Mouse (Mus musculus) heart, adult 2 months (tissue): ENCODE results near the gene Fdxr.

ENCODE experiments used
- CTCF ChIP-seq: fragments of 200-600 bp; IDR thresholded peaks from 2 replicates; pipeline ENCODE4 v1.8.1; 2022; ENCODE audit warnings: antibody characterized with exemption, mild to moderate bottlenecking, moderate library complexity
- EP300 ChIP-seq: fragments of 200-500 bp; IDR thresholded peaks from 2 replicates; pipeline ENCODE4 v1.6.1; 2011; ENCODE audit warnings: low read depth, low read length, control low read depth; ENCODE audit not compliant: insufficient read depth
- POLR2A ChIP-seq: fragments of 200-500 bp; IDR thresholded peaks from 2 replicates; pipeline ENCODE4 v1.6.1; 2011; ENCODE audit warnings: mild to moderate bottlenecking, low read depth, low read length, control low read depth; ENCODE audit not compliant: insufficient read depth

GRCm38 (mm10) chr11:115292631-115293375, 16.0 kb upstream of the Fdxr start:
- TF ChIP-seq EP300 = no peak
- no peak for TF ChIP-seq CTCF
- TF ChIP-seq POLR2A = no peak
